Mouse (Mus musculus) brain, embryonic 18.5 days (tissue): Measurements from ENCODE around the gene St7.
"Not testable (repeated sequence)": the region's sequence is repeated elsewhere in the genome, so short reads cannot be mapped to it uniquely, and the experiment has no call there.

Source experiments
- DNase-seq: peaks from one replicate; pipeline ENCODE4 v3.0.0-alpha.2; 2012; ENCODE audit warnings: low read depth, low spot score

St7 gene

DNA sequence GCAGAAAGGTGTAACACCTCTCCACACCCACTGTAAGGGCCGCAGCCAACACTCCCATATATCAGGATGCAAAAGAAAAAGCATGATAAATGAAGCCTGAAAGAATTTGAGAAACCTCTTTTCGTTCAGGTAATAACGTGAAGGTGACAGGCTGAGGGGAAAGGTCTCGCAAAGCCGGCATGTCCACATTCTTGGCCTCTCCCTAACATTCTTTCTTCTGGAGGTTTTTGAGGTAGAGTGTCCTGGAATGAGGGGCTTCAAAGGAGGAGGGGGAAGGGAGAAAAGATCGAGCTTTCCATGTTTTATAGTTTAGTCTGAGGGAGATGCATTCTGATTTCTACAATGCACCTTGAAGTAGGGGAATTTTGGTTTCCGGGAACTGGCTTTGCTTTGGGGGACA lies at the start of gene St7:
St7 (plus strand) TSS at position 287 of the 400 bp plus-strand sequence.
- DNase-seq, result no peak

DNA sequence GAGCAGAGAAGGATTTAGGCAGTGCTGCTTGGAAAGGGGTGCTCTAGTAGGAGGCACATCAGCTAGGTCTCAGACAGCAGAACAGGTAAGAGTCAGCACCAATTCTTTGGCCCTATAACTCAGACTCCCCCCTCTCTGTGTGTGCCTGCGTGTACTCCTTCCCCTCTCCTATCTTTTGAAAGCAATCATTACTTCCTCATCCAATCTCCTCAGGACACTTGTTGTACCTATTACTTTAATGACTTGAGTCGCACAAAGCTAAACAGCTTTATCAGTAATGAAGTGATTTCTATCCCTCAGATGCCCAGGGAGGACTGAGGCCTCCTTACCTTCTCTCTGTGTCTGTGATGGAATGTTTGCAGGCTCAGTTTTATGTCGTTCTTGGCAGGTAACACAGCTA lies 46.6 kb upstream of the St7 start:
- DNase-seq, result no peak

GRCm38 (mm10) chr6:17652132-17652531 lies 40.6 kb upstream of the St7 start:
- no peak for DNase-seq

DNA sequence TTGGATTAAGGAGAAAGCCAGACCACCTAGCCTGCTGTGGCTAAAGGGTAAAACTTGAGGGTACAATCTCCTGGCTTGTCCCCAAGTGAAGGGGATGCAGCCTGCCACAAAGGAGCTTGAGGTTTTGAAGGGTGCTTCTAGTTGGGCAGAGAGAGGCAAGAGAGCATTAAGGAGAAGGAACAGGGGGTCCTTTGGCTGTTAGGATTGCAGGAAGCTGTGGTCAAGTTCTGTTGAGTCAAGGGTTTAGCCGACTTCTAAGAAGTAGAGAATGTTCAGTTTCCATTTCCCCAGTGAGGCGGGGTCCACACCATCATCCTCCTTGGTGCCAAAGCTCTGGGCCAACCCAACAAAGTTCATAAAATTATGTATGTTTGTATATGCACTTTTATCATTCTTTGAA lies 37.7 kb upstream of the St7 start:
- no peak for DNase-seq

DNA sequence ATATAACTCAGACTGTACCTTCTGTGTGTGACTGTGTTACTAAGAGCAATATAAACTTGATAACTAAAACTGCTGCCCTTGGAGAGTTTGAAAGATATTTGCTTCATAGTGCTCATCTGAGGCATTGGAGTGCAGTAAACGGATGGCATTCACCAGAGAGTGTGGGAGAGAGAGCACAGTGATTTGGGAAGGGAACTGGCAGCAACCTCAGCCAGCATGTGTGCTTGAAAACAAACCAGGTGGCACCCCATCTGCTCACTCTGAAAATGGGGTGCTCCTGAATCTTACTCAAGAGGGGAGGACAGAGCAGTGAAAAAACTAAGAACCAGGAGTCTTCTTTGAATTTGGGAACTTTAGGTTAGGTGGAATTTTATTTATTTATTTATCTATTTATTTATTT lies 35.4 kb upstream of the St7 start:
- DNase-seq, result no peak

- no peak for DNase-seq
Measured at GRCm38 (mm10) chr6:17665348-17665747, 27.4 kb upstream of the St7 start.

- DNase-seq, result no peak
Measured at GRCm38 (mm10) chr6:17666024-17666423, 26.7 kb upstream of the St7 start.

GRCm38 (mm10) chr6:17667813-17668212 lies 24.9 kb upstream of the St7 start:
- DNase-seq, result no peak

GRCm38 (mm10) chr6:17668334-17668733 lies 24.4 kb upstream of the St7 start:
- no peak for DNase-seq

GRCm38 (mm10) chr6:17669826-17670225 lies 22.9 kb upstream of the St7 start:
- DNase-seq, result no peak

DNA sequence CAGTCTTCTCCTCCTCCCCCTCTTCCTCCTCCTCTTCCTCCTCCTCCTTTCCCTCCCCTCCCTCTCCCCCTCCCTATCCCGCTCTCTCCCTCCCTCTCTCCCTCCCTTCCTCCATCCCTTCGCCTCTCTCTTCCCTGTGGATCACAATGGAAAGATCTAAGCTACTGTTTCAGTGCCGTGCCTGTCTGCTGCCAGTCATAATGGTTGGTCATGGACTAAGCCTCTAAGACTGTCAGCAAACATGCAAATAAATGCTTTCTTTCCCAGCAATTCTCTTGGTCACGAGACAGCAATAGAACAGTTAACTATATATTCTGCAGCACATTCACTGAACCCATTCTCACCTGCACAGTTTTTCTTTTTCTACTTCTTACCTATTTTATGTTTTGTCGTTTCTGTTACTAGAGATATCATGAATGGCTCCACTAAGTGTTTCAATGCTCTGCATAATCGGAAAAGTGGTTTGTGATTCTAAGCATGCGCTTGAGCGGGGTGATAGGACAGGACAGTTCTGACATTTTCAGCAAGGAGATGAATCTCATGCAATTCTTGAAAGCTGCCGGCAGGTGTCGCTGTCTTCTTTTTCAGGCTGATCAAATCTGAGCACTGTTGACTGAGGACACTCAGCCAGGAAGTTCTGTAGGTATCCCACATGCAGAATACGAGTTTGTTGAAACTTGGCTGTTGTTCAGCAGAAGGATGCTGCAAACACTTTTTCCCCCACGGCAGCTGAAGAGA lies 17.5 kb upstream of the St7 start:
- DNase-seq, result no peak

DNA sequence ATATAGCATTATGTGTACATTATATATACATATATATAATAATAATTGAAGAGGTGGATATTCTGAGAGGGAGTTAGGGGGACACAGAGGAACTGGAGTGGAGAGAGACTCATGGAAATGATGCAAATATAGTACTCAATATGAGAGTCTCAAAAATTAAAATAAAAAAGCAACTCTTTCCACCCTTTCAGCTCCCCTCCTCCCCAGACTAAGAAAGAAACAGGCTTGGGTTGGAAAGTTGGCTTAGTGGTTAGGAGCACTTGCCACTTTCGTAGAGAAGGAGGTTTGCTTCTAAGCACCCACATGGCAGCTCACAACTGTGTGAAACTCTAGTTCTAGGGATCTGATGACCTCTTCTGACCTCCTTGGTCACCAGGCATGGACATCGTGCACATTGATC lies 15.7 kb upstream of the St7 start:
- no peak for DNase-seq

DNA sequence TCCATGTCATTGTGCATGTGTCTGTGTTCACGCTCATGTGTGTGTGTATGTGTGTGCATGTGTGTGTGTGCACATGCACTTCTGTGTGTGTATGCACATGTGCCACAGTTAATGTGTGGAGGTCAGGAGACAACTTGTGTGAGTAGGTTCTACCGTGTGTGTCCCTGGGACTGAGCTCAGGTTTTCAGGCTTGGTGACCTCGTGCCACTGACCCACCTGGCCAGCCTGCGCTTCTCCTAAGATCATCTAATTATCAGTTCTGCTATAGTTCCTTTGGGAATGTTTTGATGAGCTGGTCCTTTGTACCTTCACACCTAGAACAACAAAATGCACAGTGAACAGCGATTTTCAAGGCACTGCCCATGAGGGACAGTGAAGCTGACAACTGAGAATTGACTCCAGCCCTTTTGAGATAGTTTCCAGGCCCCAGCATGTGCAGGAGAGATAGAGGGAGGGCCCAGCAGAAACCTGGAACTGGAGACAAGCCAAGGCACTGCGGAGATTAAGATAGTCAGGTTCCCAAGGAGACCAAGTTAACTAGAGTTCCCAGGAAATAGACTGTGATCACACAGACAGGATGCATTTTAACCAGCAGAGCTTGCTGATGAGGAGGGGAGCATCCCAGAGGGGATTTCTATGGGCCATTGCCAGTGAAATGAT lies 12.3 kb upstream of the St7 start:
- DNase-seq, result no peak

GRCm38 (mm10) chr6:17681810-17682209 lies 10.9 kb upstream of the St7 start:
- DNase-seq, result no peak

GRCm38 (mm10) chr6:17688676-17689075 lies 4.1 kb upstream of the St7 start:
- no peak for DNase-seq

GRCm38 (mm10) chr6:17693726-17694549 lies 1.2 kb downstream of the St7 start:
- no peak for DNase-seq

DNA sequence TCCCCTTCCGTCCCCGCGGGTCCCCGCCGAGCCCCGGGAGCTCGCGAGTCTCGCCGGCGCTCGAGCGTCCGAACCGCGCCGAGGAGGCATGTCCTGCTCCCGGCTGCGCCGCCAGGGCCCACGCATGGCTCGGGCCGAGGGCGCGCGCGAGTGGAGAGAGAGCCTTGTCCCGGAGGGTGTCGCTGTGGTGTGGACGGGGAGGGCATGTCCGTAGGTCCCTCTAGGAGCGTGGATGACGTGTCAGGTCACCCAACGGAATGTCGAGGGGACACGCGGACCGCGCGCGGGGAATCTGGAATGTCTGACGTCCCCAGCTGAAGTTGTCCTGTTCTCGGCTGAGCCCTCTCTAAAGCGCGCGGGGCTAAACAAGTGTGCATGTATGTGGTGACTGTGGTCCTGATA lies 1.8 kb downstream of the St7 start:
- no peak for DNase-seq

DNA sequence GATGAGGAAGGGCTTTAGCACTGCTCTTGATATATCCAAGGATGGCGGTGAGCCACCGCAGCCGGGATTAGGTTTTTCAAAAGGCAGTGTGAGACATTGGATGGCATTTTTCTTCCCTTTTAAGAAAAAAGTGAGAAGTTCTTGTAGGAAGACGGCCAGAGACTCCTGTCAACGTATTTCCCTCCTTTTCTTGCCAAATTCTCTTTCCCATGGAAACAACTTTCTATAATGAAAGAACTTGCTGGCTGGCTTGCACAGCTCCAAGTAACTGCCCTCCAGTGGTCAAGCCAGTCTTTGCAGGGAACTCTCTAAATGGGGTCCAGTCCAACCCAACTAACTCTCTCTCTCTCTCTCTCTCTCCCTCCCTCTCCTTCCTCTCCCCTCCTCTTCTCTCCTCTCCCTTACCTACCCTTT lies 3.6 kb downstream of the St7 start:
- peak; percentile 60 for DNase-seq

- DNase-seq, result no peak
Measured at GRCm38 (mm10) chr6:17700936-17701612, 8.3 kb downstream of the St7 start.

GRCm38 (mm10) chr6:17704038-17704437 lies 11.3 kb downstream of the St7 start:
- DNase-seq, result not testable (repeated sequence)

DNA sequence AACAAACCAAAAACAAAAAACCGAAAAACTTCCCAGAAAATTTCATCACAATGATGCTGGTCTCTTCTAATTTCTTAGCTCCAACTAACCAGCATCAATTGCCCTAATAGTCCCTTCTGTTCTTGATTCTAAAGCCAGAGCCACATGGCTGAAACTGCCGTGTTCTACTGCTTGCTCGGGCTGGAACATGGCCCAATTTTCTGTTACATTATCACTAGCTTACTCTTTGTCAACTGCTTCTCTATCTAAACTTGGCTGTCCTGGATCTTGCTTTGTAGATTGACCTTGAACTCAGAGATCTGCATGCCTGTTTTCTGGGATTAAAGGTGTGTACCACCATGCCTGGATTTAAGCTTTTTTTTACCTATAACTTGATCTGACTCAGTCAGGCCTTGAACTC lies 13.2 kb downstream of the St7 start:
- DNase-seq, result no peak

DNA sequence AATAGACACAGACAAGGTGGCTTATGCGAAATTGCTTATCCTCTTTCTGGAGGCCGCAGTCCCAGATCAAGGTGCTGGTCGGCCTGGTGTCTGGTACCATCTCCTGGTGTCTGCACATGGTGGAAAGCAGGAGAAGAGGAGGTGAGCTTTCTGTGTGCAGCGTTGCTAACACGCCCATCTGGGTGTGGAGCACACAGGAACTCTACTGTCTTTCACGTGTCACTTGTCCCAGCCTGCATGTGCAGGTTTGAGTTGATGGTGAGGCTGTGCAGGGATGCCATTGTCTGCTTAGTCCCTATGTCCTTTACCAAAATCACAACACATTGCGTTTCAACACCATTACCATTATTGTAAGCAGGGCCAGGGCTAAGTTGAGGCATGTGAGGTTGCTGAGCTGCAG lies 26.2 kb downstream of the St7 start:
- DNase-seq, result no peak
